Mouse (Mus musculus) bone marrow, adult 2 months (tissue): ENCODE results near the gene Nae1. TPM values are rescaled to one million over a fixed set of nuclear protein-coding genes. Genes with fewer than 3 reads are reported as not detected.

Source experiments
- H3K27ac ChIP-seq: fragments of 200-500 bp; 2 replicates; pipeline ENCODE4 v1.5.1; 2012; ENCODE audit warnings: low read depth, mild to moderate bottlenecking, control low read depth, inconsistent platforms, low read length; ENCODE audit not compliant: control insufficient read depth, poor library complexity, insufficient read depth
- H3K4me1 ChIP-seq: fragments of 200-500 bp; 2 replicates; pipeline ENCODE4 v1.6.1; 2011; ENCODE audit warnings: low read length; ENCODE audit not compliant: control insufficient read depth, insufficient read depth
- H3K4me3 ChIP-seq: fragments of 200-500 bp; replicated peaks from 2 replicates; pipeline ENCODE3; 2011; ENCODE audit warnings: mild to moderate bottlenecking, low read depth, low read length, control low read depth; ENCODE audit not compliant: control insufficient read depth
- CTCF ChIP-seq: fragments of 200-500 bp; IDR thresholded peaks from 2 replicates; pipeline ENCODE4 v1.5.1; 2011; ENCODE audit warnings: low read length, control low read depth; ENCODE audit not compliant: control insufficient read depth, insufficient read depth
- POLR2A ChIP-seq: fragments of 200-500 bp; IDR thresholded peaks from 2 replicates; pipeline ENCODE4 v1.6.1; 2011; ENCODE audit warnings: low read depth, mild to moderate bottlenecking, control low read depth, low read length, borderline replicate concordance; ENCODE audit not compliant: control insufficient read depth
- WGBS: fragments of 180-500 bp; shearing (Covaris S2); methylation state at CpG from one replicate; pipeline ENCODE4 v1.1.7; 2018; 5-methylcytosine and 5-hydroxymethylcytosine counted together
- polyA plus RNA-seq: library from polyadenylated mRNA; stranded (reverse); fragments of >200 nt; gene quantifications from 2 replicates; pipeline ENCODE4 v1.2.4, GENCODE M21; 2011; ENCODE audit warnings: low replicate concordance; ENCODE audit not compliant: missing spikeins, insufficient read depth, insufficient read length

The Nae1 gene
- polyA plus RNA-seq, 1 experiment = 36.7 TPM

GRCm38 (mm10) chr8:104539566-104539965 lies 5.1 kb upstream of the Nae1 start:
- H3K4me1 ChIP-seq = no peaks in the 10 kb centered on the region; the same call in 1 of the 2 replicates
- H3K4me3 ChIP-seq = no peak overlapping the region
- no peak overlapping the region for H3K27ac ChIP-seq
- no peak for TF ChIP-seq CTCF
- no peak for TF ChIP-seq POLR2A
- 67% methylated on average over 2 of the region's 2 CpGs for WGBS

DNA sequence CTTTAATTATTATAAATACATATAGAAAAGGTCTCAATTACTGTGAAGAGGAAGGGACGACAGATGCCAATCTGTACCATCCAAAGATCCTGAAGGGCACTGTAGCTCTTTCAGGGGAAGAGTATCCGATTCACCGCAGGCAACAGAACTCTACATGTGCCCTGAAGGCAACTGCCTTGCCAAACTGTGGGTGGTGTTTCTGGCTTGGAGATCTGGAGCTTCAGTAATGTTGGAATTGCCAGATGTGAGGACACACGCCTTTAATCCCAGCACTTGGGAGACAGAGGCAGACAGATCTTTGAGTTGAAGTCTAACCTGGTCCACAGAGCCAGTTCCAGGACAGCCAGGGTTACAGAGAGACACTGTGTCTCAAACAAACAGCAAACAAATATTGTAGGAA lies 4.5 kb upstream of the Nae1 start:
- H3K4me1 ChIP-seq = no peaks in the 10 kb centered on the region; the same call in 1 of the 2 replicates
- WGBS = 80% methylated on average over 4 of the region's 4 CpGs
- H3K27ac ChIP-seq = no peak overlapping the region
- no peak for TF ChIP-seq CTCF
- no peak for TF ChIP-seq POLR2A
- no peak overlapping the region for H3K4me3 ChIP-seq

- H3K4me1 ChIP-seq = no peaks in the 10 kb centered on the region; the same call in 1 of the 2 replicates
- TF ChIP-seq POLR2A (no peak), CTCF (no peak)
- H3K4me3 ChIP-seq = peak overlapping the region; percentile 79
- 35% methylated on average over 4 of the region's 4 CpGs for WGBS
- no peak overlapping the region for H3K27ac ChIP-seq
Observed at GRCm38 (mm10) chr8:104536028-104536427, 1.6 kb upstream of the Nae1 start.

GRCm38 (mm10) chr8:104535378-104535777 lies 941 bp upstream of the Nae1 start:
- H3K4me3 ChIP-seq = peak overlapping the region; percentile 79
- TF ChIP-seq POLR2A (no peak), CTCF (no peak)
- WGBS = 5% methylated on average over 7 of the region's 7 CpGs
- no peaks in the 10 kb centered on the region; the same call in 1 of the 2 replicates for H3K4me1 ChIP-seq
- no peak overlapping the region for H3K27ac ChIP-seq

GRCm38 (mm10) chr8:104534779-104535141 lies 323 bp upstream of the Nae1 start:
- Histone ChIP-seq H3K27ac (no peak overlapping the region), H3K4me3 (peak overlapping the region; percentile 98), H3K4me1 (no peaks in the 10 kb centered on the region; the same call in 1 of the 2 replicates)
- no peak for TF ChIP-seq POLR2A
- TF ChIP-seq CTCF = no peak
- under 1% methylated on average over 9 of the region's 9 CpGs for WGBS

GRCm38 (mm10) chr8:104533551-104533950 lies 886 bp downstream of the Nae1 start:
- no peak for TF ChIP-seq CTCF
- no peak for TF ChIP-seq POLR2A
- H3K27ac ChIP-seq = no peak overlapping the region
- no peaks in the 10 kb centered on the region; the same call in 1 of the 2 replicates for H3K4me1 ChIP-seq
- H3K4me3 ChIP-seq = peak overlapping the region; percentile 98
- 40% methylated on average over 7 of the region's 7 CpGs for WGBS

- TF ChIP-seq POLR2A (no peak), CTCF (no peak)
- Histone ChIP-seq H3K4me3 (no peak overlapping the region), H3K27ac (no peak overlapping the region), H3K4me1 (no peaks in the 10 kb centered on the region)
- 94% methylated on average over 6 of the region's 6 CpGs for WGBS
Observed at GRCm38 (mm10) chr8:104529671-104530070, 4.8 kb downstream of the Nae1 start.

DNA sequence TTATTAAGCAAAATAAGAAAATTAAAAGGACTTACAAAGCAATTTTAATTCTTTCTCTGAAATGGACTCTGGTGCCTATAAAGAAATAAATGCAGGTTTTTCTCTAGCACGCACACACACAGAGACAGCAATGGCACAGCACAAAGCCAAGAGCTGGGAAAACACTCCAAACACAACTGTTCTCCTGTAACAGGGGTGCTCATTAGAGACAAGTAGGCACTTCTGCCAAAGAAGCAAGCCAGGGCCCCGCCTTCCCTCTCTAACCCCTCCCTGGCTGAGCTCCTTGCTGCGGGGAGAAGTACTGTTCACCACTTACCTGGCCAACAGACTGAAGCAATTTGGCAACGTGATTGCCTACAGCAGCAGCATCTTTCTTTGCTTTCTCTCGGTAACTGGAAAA lies 16.6 kb downstream of the Nae1 start:
- TF ChIP-seq CTCF = no peak
- TF ChIP-seq POLR2A = no peak
- Histone ChIP-seq H3K4me3 (no peak overlapping the region), H3K27ac (no peak overlapping the region), H3K4me1 (no peaks in the 10 kb centered on the region)
- 84% methylated on average over 5 of the region's 5 CpGs for WGBS

GRCm38 (mm10) chr8:104510134-104510533 lies 24.3 kb downstream of the Nae1 start:
- Histone ChIP-seq H3K27ac (no peak overlapping the region), H3K4me3 (no peak overlapping the region), H3K4me1 (no peaks in the 10 kb centered on the region)
- WGBS = 85% methylated on average over 3 of the region's 3 CpGs
- TF ChIP-seq POLR2A = no peak
- no peak for TF ChIP-seq CTCF
